Mouse (Mus musculus) hindbrain, embryonic 11.5 days (tissue): Measurements from ENCODE around the gene Cyp2d22. TPM values are rescaled to one million over a fixed set of nuclear protein-coding genes. Genes with fewer than 3 reads are reported as not detected.

Experiments used
- ATAC-seq: fragments of 200-750 bp; cut with Nextera tagmentation; 2 replicates; pipeline ENCODE4 v1.8.0; 2017; ENCODE audit warnings: mild to moderate bottlenecking, moderate TSS enrichment, moderate library complexity; ENCODE audit not compliant: low FRiP score
- DNase-seq: peaks from one replicate; pipeline ENCODE4 v3.0.0-alpha.2; 2015; ENCODE audit warnings: low spot score
- H3K27ac ChIP-seq: fragments of 300-500 bp; sonication (generic); 2 replicates; pipeline ENCODE4 v1.5.1; 2014; ENCODE audit warnings: mild to moderate bottlenecking, low read depth, low read length
- H3K27me3 ChIP-seq: fragments of 300-500 bp; sonication (generic); 2 replicates; pipeline ENCODE4 v1.6.1; 2014; ENCODE audit warnings: mild to moderate bottlenecking, low read length, moderate library complexity, mixed read lengths; ENCODE audit not compliant: control insufficient read depth, insufficient read depth
- H3K36me3 ChIP-seq: fragments of 300-500 bp; sonication (generic); 2 replicates; pipeline ENCODE4 v1.6.1; 2014; ENCODE audit warnings: mild to moderate bottlenecking, low read length, moderate library complexity, mixed read lengths; ENCODE audit not compliant: control insufficient read depth, insufficient read depth
- H3K4me1 ChIP-seq: fragments of 300-500 bp; sonication (generic); replicated peaks from 2 replicates; pipeline ENCODE4 v1.6.1; 2014; ENCODE audit warnings: low read length, mixed read lengths; ENCODE audit not compliant: control insufficient read depth, insufficient read depth
- H3K4me2 ChIP-seq: fragments of 300-500 bp; sonication (generic); replicated peaks from 2 replicates; pipeline ENCODE4 v1.6.1; 2014; ENCODE audit warnings: mild to moderate bottlenecking, low read depth, low read length
- H3K4me3 ChIP-seq: fragments of 300-500 bp; sonication (generic); 2 replicates; pipeline ENCODE4 v1.5.1; 2014; ENCODE audit warnings: low read depth, low read length
- H3K9ac ChIP-seq: fragments of 300-500 bp; sonication (generic); 2 replicates; pipeline ENCODE4 v1.6.1; 2014; ENCODE audit warnings: low read depth, low read length
- H3K9me3 ChIP-seq: fragments of 300-500 bp; sonication (generic); 2 replicates; pipeline ENCODE4 v1.6.1; 2016; ENCODE audit warnings: low read length; ENCODE audit not compliant: control insufficient read depth
- WGBS: fragments of 180-500 bp; shearing (Covaris S2); extraction: QIAGEN DNeasy Blood & Tissue Kit; methylation state at CpG from one replicate; pipeline ENCODE4 v1.1.7; 2014; 5-methylcytosine and 5-hydroxymethylcytosine counted together
- polyA plus RNA-seq: library from polyadenylated mRNA; unstranded; fragments of >200 nt; fragmentation: Nextera tagmentation; extraction: Ambion mirVana; gene quantifications from 2 replicates; pipeline ENCODE4 v1.2.1, GENCODE M21; 2014

Cyp2d22 gene
- polyA plus RNA-seq, 1 experiment from 2014 or later: 2.1 TPM

DNA sequence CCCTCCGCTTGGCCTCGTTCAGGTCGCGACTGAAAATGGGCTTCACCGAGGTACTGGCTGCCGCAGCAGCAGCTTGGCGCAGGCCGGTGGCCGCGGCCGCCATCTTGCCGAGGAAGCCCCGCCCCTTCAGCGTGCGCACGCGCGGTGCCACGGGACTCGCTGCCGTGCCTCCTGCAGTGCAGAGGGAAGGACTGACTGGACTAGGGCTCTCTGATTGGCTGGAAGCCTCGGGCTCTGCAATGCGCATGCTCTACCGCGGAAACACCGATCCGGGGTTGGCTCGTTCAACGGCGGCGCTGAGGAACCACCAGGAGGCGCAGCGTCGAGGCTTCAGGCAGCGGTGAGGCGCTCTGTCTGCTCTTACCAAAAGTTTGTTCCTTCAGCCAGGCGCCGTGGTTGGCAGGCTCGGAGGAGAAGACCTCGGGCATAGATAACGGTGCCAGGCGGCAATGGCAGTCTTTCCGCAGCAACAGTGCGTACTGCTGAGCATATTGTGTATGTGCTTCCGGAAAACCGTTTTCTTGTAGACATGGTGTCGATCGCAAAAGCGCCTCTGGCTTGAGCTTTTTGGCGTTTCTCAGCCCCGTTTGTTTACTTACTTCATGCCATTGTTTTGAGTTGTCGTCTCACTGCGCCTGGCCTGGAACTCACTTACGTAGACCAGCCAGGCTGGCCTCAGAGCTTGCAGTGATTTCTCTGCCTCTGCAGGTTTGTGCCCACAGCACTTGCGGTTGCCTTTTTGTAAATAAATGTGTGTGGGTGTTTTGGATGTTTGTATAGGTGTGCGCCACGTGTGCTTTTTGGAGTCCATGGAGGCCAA is 25.7 kb downstream of the Cyp2d22 start, which contains the start of gene Ndufa6:
Gene Ndufa6 (minus strand): TSS at position 197 of the 820 bp plus-strand sequence.
- ATAC-seq (peak; percentile 98), DNase-seq (peak; percentile 97)
- 3% methylated on average over 57 of the region's 57 CpGs for WGBS
- Histone ChIP-seq H3K9me3 (no peaks in the 10 kb centered on the region), H3K9ac (peak within 1 kb of the TSS; percentile 86), H3K4me3 (peak within 1 kb of the TSS; percentile 78), H3K27me3 (no peaks in the 10 kb centered on the region), H3K36me3 (no peaks in the 10 kb centered on the region), H3K4me2 (peak within 1 kb of the TSS; percentile 76), H3K4me1 (no peaks in the 10 kb centered on the region), H3K27ac (peak within 1 kb of the TSS; percentile 70)

DNA sequence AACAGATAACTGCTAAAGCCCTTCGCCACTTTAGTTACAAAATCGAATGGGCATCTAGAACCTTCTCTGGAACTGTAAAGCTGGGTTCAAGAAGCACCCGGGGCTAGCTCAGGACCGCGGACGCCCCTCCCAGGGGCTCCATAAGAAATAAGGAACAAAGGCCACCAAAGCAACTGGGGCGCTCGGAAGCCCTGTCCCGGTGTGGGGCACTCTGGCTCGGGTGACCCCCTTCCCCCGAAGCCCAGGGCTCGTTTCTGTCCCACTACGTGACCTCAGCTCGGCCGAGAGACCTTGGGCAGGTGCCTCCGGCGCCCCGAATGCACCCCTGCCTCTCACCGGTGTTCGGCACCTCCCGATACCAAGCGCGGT is 26.3 kb downstream of the Cyp2d22 start:
- Histone ChIP-seq H3K9ac (peak overlapping the region; percentile 86), H3K4me2 (peak overlapping the region; percentile 48), H3K4me3 (peak overlapping the region; percentile 78), H3K9me3 (no peaks in the 10 kb centered on the region), H3K27me3 (no peaks in the 10 kb centered on the region), H3K4me1 (no peaks in the 10 kb centered on the region), H3K36me3 (0 out of 2 replicates have a peak, but pooled peaks cover 3% of the 10 kb centered on the region), H3K27ac (peak overlapping the region; percentile 70)
- ATAC-seq: peak; percentile 74
- WGBS: 0% methylated on average over 23 of the region's 23 CpGs
- no peak for DNase-seq

DNA sequence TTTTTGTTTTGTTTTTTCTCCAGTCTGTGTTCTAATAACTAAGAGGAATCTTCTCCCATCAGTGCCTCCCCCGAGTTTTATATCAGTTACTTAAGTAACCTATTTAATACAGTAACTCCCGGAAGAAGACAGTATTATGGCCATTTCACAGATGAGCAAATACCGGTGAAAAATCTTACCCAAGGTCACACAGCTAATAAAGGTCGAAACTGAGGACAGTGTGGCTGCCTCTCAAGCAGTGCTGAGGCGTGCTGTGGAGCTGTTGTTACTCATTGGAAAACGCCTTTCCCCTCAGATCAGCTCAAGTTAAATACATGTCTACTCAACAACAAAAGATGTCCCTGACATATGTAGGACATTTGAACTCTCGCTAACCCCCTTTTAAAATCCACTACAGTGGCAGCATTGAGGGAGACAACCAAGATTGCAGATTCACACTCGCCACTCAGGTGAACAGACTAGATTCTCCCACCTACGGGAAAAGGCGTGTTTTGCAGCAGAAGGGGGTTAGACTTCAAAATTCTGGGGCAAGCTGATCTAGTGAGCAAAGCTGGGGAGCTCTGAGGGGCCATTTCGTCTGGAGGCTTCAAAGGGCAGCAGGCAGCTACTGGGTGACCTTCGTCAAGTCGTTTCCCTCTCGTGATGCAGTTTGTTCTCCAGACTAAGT is 26.8 kb downstream of the Cyp2d22 start:
- H3K4me3 ChIP-seq: peak overlapping the region; percentile 78
- peak; percentile 7 for DNase-seq
- H3K9me3 ChIP-seq: no peaks in the 10 kb centered on the region
- H3K4me1 ChIP-seq: no peaks in the 10 kb centered on the region
- H3K27me3 ChIP-seq: no peaks in the 10 kb centered on the region
- peak overlapping the region; percentile 86 for H3K9ac ChIP-seq
- no peak overlapping the region for H3K27ac ChIP-seq
- WGBS: 36% methylated on average over 14 of the region's 14 CpGs
- 0 out of 2 replicates have a peak, but pooled peaks cover 6% of the 10 kb centered on the region for H3K36me3 ChIP-seq
- peak overlapping the region; percentile 48 for H3K4me2 ChIP-seq
- ATAC-seq: no peak

DNA sequence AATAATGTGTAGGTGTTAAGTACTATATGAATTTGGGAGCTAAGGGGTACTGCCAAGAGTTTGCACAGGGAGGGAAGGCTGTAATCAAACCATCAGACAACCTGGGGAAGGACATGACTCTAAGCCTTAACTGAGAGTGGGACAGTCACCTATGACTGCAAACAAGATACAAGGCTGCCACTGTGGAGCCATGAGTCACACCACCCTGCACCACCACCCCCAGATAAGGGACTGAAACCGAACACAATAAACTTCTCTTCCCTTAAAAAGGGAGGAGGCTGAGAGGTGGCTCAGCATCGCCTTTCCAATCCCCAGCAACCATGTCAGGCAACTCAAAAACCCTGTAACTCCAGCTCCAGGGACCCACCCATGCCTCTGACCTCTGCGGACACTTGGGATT is 28.6 kb downstream of the Cyp2d22 start:
- no peak overlapping the region for H3K4me2 ChIP-seq
- no peak for ATAC-seq
- no peak overlapping the region for H3K9ac ChIP-seq

DNA sequence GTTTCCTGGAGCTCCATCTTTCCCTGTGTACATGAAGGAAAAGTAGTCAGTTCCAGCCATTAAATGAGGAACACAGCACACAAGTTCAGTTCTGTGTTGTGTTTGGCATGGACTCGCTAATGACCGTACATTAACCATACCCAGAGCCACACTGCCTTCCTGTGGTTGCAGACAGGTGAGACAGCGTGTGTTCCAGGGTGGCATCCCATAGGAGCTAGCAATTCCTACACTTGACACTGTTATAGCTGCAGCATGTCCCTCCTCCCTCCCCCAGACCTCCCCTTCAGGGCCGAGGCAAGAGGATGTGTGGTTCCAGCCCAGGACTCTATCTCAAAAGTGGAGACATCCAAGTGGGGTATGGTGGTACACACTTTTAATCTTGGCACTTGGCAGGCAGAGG is 29.7 kb downstream of the Cyp2d22 start:
- H3K36me3 ChIP-seq: 0 out of 2 replicates have a peak, but pooled peaks cover 6% of the 10 kb centered on the region
- no peaks in the 10 kb centered on the region for H3K9me3 ChIP-seq
- H3K27me3 ChIP-seq: no peaks in the 10 kb centered on the region
- ATAC-seq (no peak), DNase-seq (no peak)
- no peak overlapping the region for H3K4me2 ChIP-seq
- no peak overlapping the region for H3K27ac ChIP-seq
- 92% methylated on average over 4 of the region's 4 CpGs for WGBS
- no peak overlapping the region for H3K9ac ChIP-seq
- no peak overlapping the region for H3K4me3 ChIP-seq
- no peaks in the 10 kb centered on the region; the same call in 1 of the 2 replicates for H3K4me1 ChIP-seq

More for the DNA sequence above, 28.6 kb downstream of the Cyp2d22 start:
- Histone ChIP-seq H3K27me3 (no peaks in the 10 kb centered on the region), H3K4me1 (no peaks in the 10 kb centered on the region; the same call in 1 of the 2 replicates), H3K36me3 (0 out of 2 replicates have a peak, but pooled peaks cover 6% of the 10 kb centered on the region), H3K4me3 (no peak overlapping the region), H3K27ac (no peak overlapping the region), H3K9me3 (no peaks in the 10 kb centered on the region)
- no peak for DNase-seq
- 96% methylated on average over 3 of the region's 3 CpGs for WGBS

DNA sequence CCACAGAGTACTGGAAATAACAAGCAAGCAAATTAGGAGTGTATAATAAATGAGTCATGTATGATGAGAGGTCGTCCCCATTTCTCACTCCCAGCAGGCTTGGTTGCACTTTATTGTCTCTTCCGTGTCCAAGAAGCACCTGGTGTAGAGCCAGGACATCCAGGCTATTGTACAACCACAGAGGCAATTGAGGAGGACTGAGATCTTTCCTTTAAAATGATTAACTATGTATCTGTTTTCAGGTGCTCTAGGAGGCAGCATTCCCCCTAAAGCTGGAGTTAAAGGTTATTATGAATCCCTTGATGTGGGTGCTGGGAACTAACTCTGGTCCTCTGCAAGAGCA is 31.1 kb downstream of the Cyp2d22 start:
- 90% methylated on average over 2 of the region's 2 CpGs for WGBS
- no peaks in the 10 kb centered on the region for H3K9me3 ChIP-seq
- no peak for ATAC-seq

DNA sequence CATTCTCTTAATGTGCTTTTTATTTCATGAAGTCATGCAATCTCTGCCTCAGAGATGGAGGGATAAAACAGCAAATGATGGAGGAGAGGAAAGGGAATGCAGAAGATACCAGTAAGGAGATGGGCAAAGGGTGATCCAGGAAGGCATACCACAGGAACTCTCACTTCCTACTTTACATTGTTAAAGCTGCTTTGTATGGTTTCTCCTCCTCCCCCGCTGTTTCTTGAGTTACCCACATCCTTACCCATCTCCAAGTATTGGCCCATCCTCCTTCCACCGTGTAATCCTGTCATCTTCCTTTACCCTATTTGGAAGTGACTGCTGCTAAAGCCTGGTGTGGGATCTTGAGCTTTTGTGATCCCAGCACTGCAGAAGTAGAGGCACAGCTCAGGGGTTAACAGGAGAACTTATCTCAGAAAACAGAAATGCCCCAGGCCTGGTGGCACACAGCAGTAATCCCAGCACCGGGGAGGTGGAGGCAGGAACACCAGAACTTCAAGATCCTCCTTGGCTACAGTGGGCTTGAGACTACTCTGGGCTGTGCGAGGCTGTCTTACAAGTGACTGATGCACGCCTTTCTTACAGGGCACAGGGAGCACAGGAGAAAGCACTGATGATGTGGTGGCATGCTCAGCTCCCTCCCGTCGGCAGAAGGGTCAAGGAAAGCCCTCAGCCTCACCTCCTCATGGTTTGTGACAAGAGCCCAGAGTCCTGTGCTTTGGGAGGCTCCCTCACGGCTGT is 31.6 kb downstream of the Cyp2d22 start:
- Histone ChIP-seq H3K27ac (no peak overlapping the region), H3K36me3 (0 out of 2 replicates have a peak, but pooled peaks cover 6% of the 10 kb centered on the region), H3K27me3 (no peaks in the 10 kb centered on the region), H3K4me3 (no peak overlapping the region), H3K9me3 (no peaks in the 10 kb centered on the region), H3K4me1 (no peaks in the 10 kb centered on the region; the same call in 1 of the 2 replicates), H3K9ac (no peak overlapping the region), H3K4me2 (no peak overlapping the region)
- ATAC-seq (no peak), DNase-seq (no peak)
- 90% methylated on average over 8 of the region's 8 CpGs for WGBS

More for the DNA sequence above, 31.1 kb downstream of the Cyp2d22 start:
- no peak overlapping the region for H3K27ac ChIP-seq
- 0 out of 2 replicates have a peak, but pooled peaks cover 6% of the 10 kb centered on the region for H3K36me3 ChIP-seq
- no peak overlapping the region for H3K9ac ChIP-seq
- no peak overlapping the region for H3K4me3 ChIP-seq
- no peak for DNase-seq
- no peaks in the 10 kb centered on the region; the same call in 1 of the 2 replicates for H3K4me1 ChIP-seq
- no peak overlapping the region for H3K4me2 ChIP-seq
- no peaks in the 10 kb centered on the region for H3K27me3 ChIP-seq

DNA sequence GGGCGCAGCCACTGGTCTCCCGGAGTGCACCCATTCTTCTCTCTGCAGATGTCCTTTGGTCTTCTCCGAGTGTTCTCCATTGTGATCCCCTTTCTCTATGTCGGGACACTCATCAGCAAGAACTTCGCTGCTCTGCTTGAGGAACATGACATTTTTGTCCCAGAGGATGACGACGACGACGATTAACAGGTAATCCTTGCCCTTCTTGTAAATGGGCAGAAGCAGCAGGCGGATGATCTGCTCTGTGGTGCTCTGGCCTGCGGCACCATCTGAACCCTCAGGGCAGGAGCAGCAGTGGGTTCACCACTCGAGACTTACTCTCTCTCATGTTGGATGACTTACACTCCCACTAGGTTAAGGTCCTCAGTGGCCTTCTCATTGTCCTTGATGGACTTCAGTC is 32.2 kb downstream of the Cyp2d22 start:
- DNase-seq (no peak), ATAC-seq (no peak)
- Histone ChIP-seq H3K27me3 (no peaks in the 10 kb centered on the region), H3K9me3 (no peaks in the 10 kb centered on the region), H3K4me1 (no peaks in the 10 kb centered on the region; the same call in 1 of the 2 replicates), H3K27ac (no peak overlapping the region), H3K4me3 (no peak overlapping the region), H3K4me2 (no peak overlapping the region), H3K36me3 (0 out of 2 replicates have a peak, but pooled peaks cover 6% of the 10 kb centered on the region), H3K9ac (no peak overlapping the region)
- 94% methylated on average over 12 of the region's 12 CpGs for WGBS
